Mouse (Mus musculus) megakaryocyte, embryonic 14.5 days (primary cell): ENCODE data around the gene Atg10.

Experiments
- FLI1 ChIP-seq: IDR thresholded peaks from 2 replicates; pipeline ENCODE4 v1.6.1; 2012; ENCODE audit warnings: low read length, inconsistent platforms, mixed read lengths
- GATA1 ChIP-seq: IDR thresholded peaks from 3 replicates; pipeline ENCODE4 v1.6.1; 2012; ENCODE audit warnings: mixed read lengths, low read length, inconsistent platforms, borderline replicate concordance

DNA sequence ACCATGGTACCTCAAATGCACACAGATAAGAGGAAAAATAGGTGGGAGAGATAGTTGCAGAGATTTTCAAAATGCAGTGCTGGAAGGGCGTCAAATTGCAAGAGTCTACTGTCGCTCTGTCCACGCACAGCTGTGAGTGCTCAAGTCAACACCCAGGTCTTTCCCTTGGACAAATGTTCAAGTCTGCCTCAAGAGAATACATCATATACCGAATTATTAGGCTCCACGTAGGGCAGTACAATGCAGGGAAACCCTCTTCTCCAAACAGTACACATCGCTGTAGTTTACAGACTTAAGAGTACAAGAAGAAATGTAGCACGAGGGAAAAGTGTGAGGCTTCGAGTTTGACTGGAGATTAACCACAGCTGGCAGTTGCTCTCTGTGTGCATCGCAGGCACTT is 200.3 kb downstream of the Atg10 start:
- TF ChIP-seq GATA1 (no peak), FLI1 (no peak)
